Mouse (Mus musculus) thymus, adult 2 months (tissue): Measurements from ENCODE around the gene Os9.

Experiments used
- CTCF ChIP-seq: fragments of 200-500 bp; IDR thresholded peaks from 2 replicates; pipeline ENCODE4 v1.5.1; 2012; ENCODE audit warnings: mild to moderate bottlenecking, control low read depth, low read length, moderate library complexity, borderline replicate concordance; ENCODE audit not compliant: control insufficient read depth, poor library complexity, insufficient read depth; ENCODE audit errors: extremely low read depth
- POLR2A ChIP-seq: fragments of 200-500 bp; IDR thresholded peaks from 2 replicates; pipeline ENCODE4 v1.6.1; 2012; ENCODE audit warnings: mild to moderate bottlenecking, low read length, control low read depth, moderate library complexity; ENCODE audit not compliant: control insufficient read depth, poor library complexity, insufficient read depth; ENCODE audit errors: extremely low read depth

GRCm38 (mm10) chr10:127059968-127060916 is 60.7 kb downstream of the Os9 start, which contains the start of gene March9:
- TF ChIP-seq CTCF (no peak), POLR2A (no peak)
